Mouse (Mus musculus): ENCODE measurements around the gene Mtfr1l.
A peak's percentile ranks its signal among the peaks of the same experiment; 100 is the strongest.

The Mtfr1l gene

DNA sequence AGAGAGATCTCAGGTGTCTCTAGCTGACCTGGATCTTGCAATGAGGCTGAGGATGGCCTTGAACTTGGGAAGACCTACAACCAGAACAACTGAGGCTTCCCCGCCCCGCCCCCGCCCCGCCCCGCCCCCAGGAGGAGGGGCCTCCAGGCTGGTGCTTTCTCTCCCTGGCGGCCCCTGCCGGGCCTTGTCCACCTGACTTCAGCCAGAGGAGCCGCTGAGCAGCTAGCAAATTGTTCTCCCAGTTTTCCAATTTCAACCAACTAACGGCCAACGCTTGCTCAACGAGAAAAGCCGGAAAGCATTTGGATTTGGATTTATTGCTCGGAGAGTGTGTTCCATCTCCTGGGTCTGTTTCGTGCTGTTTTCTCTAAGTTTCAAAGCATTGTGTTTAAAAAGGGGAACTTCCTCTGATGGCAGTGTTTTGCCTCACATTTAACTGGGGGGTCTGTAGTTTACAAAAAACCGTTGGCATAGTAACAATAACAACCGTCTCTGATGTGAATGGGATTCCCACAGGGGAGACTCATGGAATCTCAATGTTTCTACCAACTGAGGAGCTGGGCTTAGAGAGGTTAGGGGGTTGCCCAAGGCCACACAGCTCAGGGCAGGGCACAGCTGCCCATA lies 22.6 kb upstream of the Mtfr1l start:
- no peak for DNase-seq (ENCODE audit: low spot score)

GRCm38 (mm10) chr4:134555956-134556580 lies 20.9 kb upstream of the Mtfr1l start:
- DNase-seq (ENCODE audit: low spot score), result no peak

- no peak for DNase-seq (ENCODE audit: low spot score)
Measured at GRCm38 (mm10) chr4:134553631-134554030, 18.4 kb upstream of the Mtfr1l start.

DNA sequence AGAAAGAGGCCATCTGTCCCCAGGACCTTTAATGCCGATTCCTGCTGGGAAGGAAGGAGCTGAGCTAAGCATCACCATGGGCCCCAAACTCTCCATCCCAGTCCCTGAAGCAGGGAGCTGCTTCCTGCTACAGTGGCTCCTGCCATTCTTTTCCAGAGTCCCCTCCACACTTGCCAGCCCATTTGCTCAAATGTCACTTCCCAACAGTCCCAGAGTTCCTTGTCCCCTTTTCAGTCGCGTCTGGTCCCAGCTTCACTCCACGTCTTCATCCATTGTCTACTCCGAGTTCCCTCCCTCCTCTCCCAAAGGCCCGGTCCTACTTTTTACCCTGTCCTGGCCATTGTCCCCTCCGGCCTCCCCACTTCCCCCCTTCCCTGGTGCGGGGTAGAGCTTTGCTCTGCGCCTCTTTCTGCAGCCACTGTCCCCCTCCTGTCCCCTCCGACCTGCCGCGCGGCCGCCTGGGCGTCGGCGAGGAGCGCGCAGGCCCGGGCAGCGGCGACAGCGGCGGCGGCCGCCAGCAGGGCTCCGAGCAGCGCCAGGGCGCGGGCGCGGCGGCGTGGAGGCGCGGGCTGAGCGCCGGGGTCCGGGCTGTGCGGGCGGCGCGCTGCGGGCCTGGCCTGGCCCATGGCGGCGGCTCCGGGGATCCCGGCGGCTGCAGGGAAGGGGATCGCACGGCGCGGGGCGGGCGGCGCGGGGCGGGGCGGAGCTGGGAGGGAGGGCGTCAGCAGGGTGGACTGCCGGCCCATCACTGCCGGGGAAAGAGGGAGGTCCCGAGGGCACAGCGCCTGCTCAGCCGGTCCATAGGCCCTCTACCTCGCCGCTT lies 16.5 kb upstream of the Mtfr1l start, which contains the start of gene Selenon:
Gene Selenon (minus strand): TSS at position 673 of the 823 bp plus-strand sequence.
- no peak for DNase-seq (ENCODE audit: low spot score)

GRCm38 (mm10) chr4:134549899-134550298 lies 14.7 kb upstream of the Mtfr1l start:
- no peak for DNase-seq (ENCODE audit: low spot score)

DNA sequence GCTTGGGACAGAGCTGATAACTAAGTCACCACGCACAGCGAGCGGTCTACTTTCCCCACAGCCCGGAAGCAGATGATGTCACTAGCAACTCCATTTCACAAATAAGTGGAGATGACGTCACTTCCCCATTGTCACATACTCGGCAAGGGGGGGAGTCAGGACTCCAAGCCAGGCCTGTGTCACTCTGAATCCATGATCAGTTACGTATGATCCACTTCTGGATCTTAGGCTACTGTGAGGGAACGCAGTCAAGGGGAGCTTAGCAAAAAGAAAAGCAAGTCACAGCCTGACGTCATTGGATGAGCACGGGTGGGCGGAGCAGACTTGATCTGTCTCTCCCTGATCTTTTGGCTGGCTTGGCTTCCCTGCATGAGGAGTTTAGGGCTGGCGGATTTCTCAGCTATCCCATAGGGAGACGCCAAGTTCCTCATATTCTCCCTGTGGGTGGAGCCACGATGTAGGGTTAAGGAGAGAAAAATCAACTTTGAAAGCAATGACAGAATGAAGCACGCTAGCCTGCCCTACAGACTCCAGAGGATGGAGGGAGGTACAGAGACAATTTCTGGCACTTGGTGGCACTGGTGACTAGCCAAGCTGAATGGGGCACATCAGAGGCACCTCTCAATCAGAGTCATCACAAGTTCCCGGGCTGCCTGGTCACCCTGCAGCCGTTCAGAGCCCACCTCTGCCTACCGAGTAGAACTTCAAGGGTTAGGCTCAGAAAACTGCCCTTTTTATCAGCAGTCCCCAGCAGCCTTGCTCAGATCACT lies 13.2 kb upstream of the Mtfr1l start:
- no peak for DNase-seq (ENCODE audit: low spot score)

- DNase-seq (ENCODE audit: low spot score), result no peak
Measured at GRCm38 (mm10) chr4:134546814-134547705, 11.9 kb upstream of the Mtfr1l start.

DNA sequence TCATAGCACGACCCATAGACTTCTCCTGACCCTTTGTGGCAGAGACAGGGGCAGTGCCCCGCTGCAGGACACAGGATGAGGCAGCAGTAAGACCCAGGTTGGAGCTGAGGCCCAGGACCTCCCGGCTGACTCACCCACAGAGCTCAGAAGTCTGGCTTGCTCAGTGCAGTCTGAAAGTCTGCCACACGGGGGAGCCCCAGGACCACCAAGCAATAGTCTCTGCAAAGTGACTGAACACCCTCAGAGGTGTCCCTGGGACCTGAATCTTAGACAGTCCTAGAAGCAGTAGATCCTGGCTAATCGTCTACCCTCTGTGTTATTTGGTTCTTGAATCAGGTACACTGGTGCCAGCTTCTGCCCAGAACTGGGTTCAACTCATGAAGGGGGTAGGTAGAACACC lies 8.1 kb upstream of the Mtfr1l start:
- peak; percentile 76 for DNase-seq (ENCODE audit: low spot score)

GRCm38 (mm10) chr4:134542726-134543125 lies 7.5 kb upstream of the Mtfr1l start:
- no peak for DNase-seq (ENCODE audit: low spot score)

DNA sequence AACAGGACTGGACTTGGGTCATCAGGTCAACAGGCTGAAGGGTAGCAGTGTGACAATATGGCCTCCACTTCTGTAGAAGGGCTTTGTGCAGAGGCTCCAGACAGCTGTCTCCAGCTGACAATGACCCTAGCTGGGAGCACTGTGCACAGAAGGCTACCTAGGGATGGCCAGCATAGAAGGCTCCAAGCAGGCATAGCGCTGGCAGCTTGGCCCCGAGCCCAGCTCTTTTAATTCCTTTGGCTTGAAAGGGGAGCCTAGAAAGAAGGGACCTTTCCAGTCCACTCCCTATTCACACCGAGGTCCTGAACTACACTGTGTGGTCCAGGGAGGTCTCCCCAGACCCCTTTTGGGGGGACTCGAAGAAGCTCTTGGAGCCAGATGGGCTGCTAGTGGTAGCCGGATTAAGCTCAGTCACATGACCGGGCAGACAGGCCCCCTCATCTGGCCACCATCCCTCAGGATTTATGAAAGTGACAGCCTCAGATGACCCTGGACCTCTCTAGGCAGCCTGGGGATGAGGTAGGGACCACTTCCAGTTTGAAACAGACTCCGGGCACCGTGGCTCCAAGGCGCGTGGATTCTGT lies 3.9 kb upstream of the Mtfr1l start:
- DNase-seq (ENCODE audit: low spot score), result no peak

- peak; percentile 63 for DNase-seq (ENCODE audit: low spot score)
Measured at GRCm38 (mm10) chr4:134535787-134536151, 582 bp upstream of the Mtfr1l start.

DNA sequence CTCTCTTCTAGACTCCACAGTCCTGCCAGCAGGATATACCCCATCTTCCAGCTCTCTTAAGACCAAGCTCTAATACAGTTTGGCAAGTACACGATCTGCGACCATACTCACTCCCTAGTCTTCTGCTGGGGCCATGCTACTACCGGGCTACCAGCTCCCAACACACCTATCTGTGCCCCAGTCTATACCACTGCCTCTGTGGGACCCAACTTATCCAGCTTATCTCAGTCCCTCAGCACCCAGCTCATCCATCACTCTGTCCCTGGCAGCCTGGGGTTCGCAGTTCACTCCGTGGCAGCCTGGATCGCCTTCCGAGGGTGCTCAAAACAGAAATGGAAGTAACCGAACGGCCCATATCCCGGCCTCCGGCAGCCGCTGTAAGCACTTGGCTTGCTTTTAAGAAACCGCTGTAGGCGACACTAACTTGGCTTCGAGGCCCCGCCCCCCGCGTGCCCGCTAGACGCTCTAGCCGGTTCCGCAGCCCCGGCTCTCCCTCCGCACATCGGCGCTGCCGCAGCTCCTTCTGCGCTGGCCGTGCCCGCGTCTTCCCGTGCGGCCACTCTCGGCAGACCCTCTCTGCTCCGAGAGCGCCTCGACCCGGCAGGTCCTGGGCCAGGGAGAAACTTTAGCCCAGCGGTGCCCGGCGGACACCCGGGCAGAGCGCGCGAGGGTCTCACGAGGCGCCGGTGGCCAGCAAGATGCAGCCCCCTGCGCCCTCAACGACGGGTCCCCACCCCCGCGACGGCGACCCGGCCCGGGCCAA lies 882 bp downstream of the Mtfr1l start:
- DNase-seq (ENCODE audit: low spot score), result peak; percentile 78

DNA sequence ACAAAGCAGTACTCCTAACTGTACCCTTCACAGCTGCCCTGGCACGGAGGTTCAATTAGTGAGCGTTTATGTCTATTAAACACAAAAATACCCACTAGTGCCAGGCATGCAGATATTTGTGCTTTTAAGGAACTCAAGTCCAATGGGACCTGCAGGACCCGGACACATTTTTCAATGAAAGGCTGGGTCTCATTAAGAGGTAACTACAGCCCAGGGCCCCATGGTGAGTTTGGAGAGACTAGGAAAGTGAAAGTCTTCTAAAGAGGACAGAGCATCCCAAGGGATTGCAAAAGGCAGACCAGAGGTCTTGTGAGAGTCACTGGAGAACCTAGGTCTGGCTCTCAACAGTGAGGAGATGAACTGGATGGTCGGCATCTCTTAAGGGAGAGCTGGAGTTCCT lies 1.8 kb downstream of the Mtfr1l start:
- no peak for DNase-seq (ENCODE audit: low spot score)

- DNase-seq (ENCODE audit: low spot score), result no peak
Measured at GRCm38 (mm10) chr4:134532928-134533327, 2.3 kb downstream of the Mtfr1l start.

DNA sequence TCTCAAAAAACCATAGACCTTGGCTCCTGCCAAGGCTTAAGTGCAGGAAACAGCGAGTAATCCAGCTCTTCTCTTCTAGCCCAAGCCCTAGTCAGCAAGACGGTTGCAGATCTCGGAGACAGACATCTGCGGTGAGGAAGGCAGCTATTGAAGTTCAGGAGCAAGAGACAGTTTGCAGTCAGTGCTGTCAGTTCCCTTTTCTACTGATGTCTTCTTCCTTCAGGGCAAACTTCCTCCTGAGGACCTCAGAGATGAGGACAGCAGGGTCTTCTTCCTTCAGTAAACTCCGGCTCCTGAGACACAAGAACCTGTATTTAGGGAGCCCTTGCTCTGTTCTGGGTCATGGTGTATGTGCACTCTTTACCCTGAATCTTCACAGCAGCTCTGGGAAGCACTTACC lies 9.0 kb downstream of the Mtfr1l start:
- no peak for DNase-seq (ENCODE audit: low spot score)

DNA sequence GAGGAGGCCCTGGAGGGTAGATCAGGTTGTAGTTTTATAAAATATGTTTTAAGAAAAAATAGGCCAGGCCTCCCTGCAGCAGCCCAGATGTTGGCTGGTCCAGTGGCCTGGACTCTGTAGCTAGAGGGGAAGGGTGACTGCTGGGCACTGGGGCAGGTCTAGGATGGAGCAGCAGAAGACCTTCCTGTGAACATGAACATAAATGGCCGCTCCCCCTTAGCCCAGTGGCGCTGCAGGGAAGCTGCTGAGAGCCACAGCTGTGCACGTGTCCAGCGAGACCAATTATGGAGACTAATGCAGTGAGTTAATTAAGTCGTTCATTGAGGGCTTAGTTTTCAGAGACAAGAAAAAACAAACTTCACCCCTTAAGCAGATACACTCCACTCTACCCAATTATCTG lies 9.4 kb downstream of the Mtfr1l start:
- no peak for DNase-seq (ENCODE audit: low spot score)

GRCm38 (mm10) chr4:134523447-134523846 lies 11.7 kb downstream of the Mtfr1l start:
- no peak for DNase-seq (ENCODE audit: low spot score)

GRCm38 (mm10) chr4:134519281-134519680 lies 15.9 kb downstream of the Mtfr1l start:
- DNase-seq (ENCODE audit: low spot score), result no peak

GRCm38 (mm10) chr4:134518541-134518940 lies 16.6 kb downstream of the Mtfr1l start:
- no peak for DNase-seq (ENCODE audit: low spot score)

GRCm38 (mm10) chr4:134517719-134518118 lies 17.5 kb downstream of the Mtfr1l start:
- no peak for DNase-seq (ENCODE audit: low spot score)
